In the genomic region with DNA sequence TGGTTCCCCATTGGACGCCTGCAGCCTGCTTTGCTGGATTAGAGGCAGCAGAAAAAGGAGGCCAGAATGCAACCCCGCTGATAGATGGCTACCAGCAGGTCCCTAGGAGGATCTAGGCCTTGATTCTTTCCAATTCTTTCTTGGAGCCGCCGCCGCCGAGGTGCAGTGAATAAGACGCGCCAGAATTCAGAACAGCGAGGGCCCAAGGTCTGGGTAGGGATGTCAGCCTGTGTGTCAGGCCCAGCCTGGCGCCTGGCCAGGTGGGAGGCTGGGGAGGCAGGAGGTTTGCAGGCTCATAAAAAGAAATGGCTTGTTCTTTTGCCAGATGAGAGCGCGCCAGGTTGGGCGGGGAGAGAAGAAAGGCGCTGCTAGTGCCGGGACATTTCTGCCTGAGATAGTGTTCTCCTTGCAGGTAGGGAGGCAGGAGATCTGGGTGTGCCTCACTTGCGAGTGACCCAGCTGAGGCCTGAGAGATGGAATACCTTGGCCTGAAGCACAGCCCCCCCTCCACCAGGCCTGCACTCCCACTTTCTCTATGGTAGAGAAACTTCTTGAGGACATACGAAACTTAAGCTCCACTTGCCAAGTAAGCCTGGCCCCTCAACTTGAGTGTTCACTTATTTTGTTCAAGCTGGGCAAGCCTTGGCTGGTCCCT, we compare ENCODE assay signal across 8 mouse cellular contexts.
A peak's percentile ranks its signal among the peaks of the same experiment; 100 is the strongest.
DNase-seq lines count a peak whose midpoint lies in the region; ATAC-seq and TF ChIP-seq lines count a peak whose summit lies in the region.

No protein-coding gene starts in this region.

- ATAC-seq in hindbrain, embryonic 11.5 days (ENCODE audit: low FRiP score) = no peak
- peak; percentile 53; the same call in 1 of the 2 replicates for ATAC-seq in lung, embryonic 15.5 days (ENCODE audit: borderline replicate concordance, extremely low read depth, low FRiP score, low TSS enrichment)
- no peak for ATAC-seq in stomach, embryonic 15.5 days (ENCODE audit: insufficient read depth, low FRiP score, low read depth)
- no peak for ATAC-seq in granulocyte monocyte progenitor cell, adult 5-6 weeks (replicated peaks; ENCODE audit: poor library complexity, severe bottlenecking)

- no peak for TF ChIP-seq POLR2A in cerebellum, adult 2 months (IDR thresholded peaks at IDR 0.05; ENCODE audit: borderline replicate concordance, insufficient read depth, low read length)
- TF ChIP-seq POLR2A in kidney, adult 2 months (IDR thresholded peaks at IDR 0.05; ENCODE audit: low read depth, low read length) = no peak

- H3K4me3 ChIP-seq in hindbrain, embryonic 11.5 days (ENCODE audit: low read depth, low read length) = no peak overlapping the region
- no peak overlapping the region for H3K4me3 ChIP-seq in hindbrain, embryonic 10.5 days
- H3K4me3 ChIP-seq in cerebellum, adult 2 months (replicated peaks; ENCODE audit: insufficient read depth, low read depth, low read length) = no peak overlapping the region
- no peak overlapping the region for H3K4me3 ChIP-seq in kidney, adult 2 months (ENCODE audit: insufficient read depth, low read depth, low read length)
- no peak overlapping the region for H3K4me3 ChIP-seq in lung, embryonic 15.5 days
- H3K4me3 ChIP-seq in stomach, embryonic 15.5 days (replicated peaks) = no peak overlapping the region

- no peak for TF ChIP-seq CTCF in cerebellum, adult 2 months (IDR thresholded peaks at IDR 0.05; ENCODE audit: borderline replicate concordance, insufficient read depth, low read depth, low read length)
- no peak for TF ChIP-seq CTCF in kidney, adult 2 months (conservative IDR thresholded peaks at IDR 0.05; ENCODE audit: insufficient read depth, insufficient read length, low read depth, low read length)

- H3K27me3 ChIP-seq in hindbrain, embryonic 11.5 days (ENCODE audit: control insufficient read depth, insufficient read depth, low read length) = peaks cover 6% of the 10 kb centered on the region; the same call in 1 of the 2 replicates
- peaks cover 97% of the 10 kb centered on the region for H3K27me3 ChIP-seq in hindbrain, embryonic 10.5 days (ENCODE audit: insufficient read depth, poor library complexity, severe bottlenecking)
- no peaks in the 10 kb centered on the region for H3K27me3 ChIP-seq in cerebellum, adult 2 months (ENCODE audit: control insufficient read depth, insufficient read depth, low read length)
- no peaks in the 10 kb centered on the region for H3K27me3 ChIP-seq in kidney, adult 2 months (replicated peaks; ENCODE audit: control insufficient read depth, insufficient read depth, low read length)
- H3K27me3 ChIP-seq in lung, embryonic 15.5 days = peaks cover 7% of the 10 kb centered on the region; the same call in 1 of the 2 replicates
- 0 out of 2 replicates have a peak, but pooled peaks cover 3% of the 10 kb centered on the region for H3K27me3 ChIP-seq in stomach, embryonic 15.5 days (replicated peaks)

- DNase-seq in hindbrain, embryonic 11.5 days (ENCODE audit: low spot score) = peak; percentile 6
- no peak for DNase-seq in hindbrain, embryonic 10.5 days (ENCODE audit: low spot score)
- DNase-seq in cerebellum, adult 2 months = peak; percentile 80 to 83
- DNase-seq in heart, adult 18-20 months = peak; percentile 79 to 83
- peak; percentile 94 for DNase-seq in kidney, adult 2 months

- H3K4me1 ChIP-seq in hindbrain, embryonic 11.5 days (replicated peaks; ENCODE audit: control insufficient read depth, insufficient read depth, low read length) = 0 out of 2 replicates have a peak, but pooled peaks cover 3% of the 10 kb centered on the region
- H3K4me1 ChIP-seq in hindbrain, embryonic 10.5 days (replicated peaks) = peaks cover 14% of the 10 kb centered on the region
- no peaks in the 10 kb centered on the region; the same call in 1 of the 2 replicates for H3K4me1 ChIP-seq in cerebellum, adult 2 months (ENCODE audit: control insufficient read depth, insufficient read depth, low read length)
- peaks cover 14% of the 10 kb centered on the region; the same call in 1 of the 2 replicates for H3K4me1 ChIP-seq in kidney, adult 2 months (ENCODE audit: control insufficient read depth, insufficient read depth, low read length)
- H3K4me1 ChIP-seq in lung, embryonic 15.5 days = peaks cover 26% of the 10 kb centered on the region
- H3K4me1 ChIP-seq in stomach, embryonic 15.5 days = no peaks in the 10 kb centered on the region; the same call in 1 of the 2 replicates

- no peaks in the 10 kb centered on the region for H3K36me3 ChIP-seq in hindbrain, embryonic 11.5 days (ENCODE audit: control insufficient read depth, insufficient read depth, low read length)
- no peaks in the 10 kb centered on the region for H3K36me3 ChIP-seq in hindbrain, embryonic 10.5 days
- H3K36me3 ChIP-seq in kidney, adult 2 months (ENCODE audit: control insufficient read depth, insufficient read depth, low read length) = no peaks in the 10 kb centered on the region
- no peaks in the 10 kb centered on the region for H3K36me3 ChIP-seq in lung, embryonic 15.5 days
- no peaks in the 10 kb centered on the region for H3K36me3 ChIP-seq in stomach, embryonic 15.5 days

- H3K4me2 ChIP-seq in hindbrain, embryonic 11.5 days (replicated peaks; ENCODE audit: low read depth, low read length) = no peak overlapping the region
- H3K4me2 ChIP-seq in lung, embryonic 15.5 days = no peak overlapping the region
- H3K4me2 ChIP-seq in stomach, embryonic 15.5 days = no peak overlapping the region

- 44% methylated on average over 17 of the region's 17 CpGs for WGBS in hindbrain, embryonic 11.5 days
- 39% methylated on average over 17 of the region's 17 CpGs for WGBS in hindbrain, embryonic 10.5 days
- 24% methylated on average over 17 of the region's 17 CpGs for WGBS in cerebellum, adult 2 months
- 26% methylated on average over 17 of the region's 17 CpGs for WGBS in kidney, adult 2 months
- WGBS in lung, embryonic 15.5 days = 37% methylated on average over 17 of the region's 17 CpGs
- WGBS in stomach, embryonic 15.5 days = 38% methylated on average over 17 of the region's 17 CpGs

- H3K9me3 ChIP-seq in hindbrain, embryonic 11.5 days (ENCODE audit: control insufficient read depth, low read length) = no peaks in the 10 kb centered on the region
- H3K9me3 ChIP-seq in hindbrain, embryonic 10.5 days = no peaks in the 10 kb centered on the region
- no peaks in the 10 kb centered on the region for H3K9me3 ChIP-seq in lung, embryonic 15.5 days
- H3K9me3 ChIP-seq in stomach, embryonic 15.5 days = no peaks in the 10 kb centered on the region

- no peak overlapping the region for H3K27ac ChIP-seq in hindbrain, embryonic 11.5 days (ENCODE audit: low read depth, low read length)
- H3K27ac ChIP-seq in hindbrain, embryonic 10.5 days = no peak overlapping the region
- H3K27ac ChIP-seq in cerebellum, adult 2 months (ENCODE audit: insufficient read depth, low read length) = no peak overlapping the region
- H3K27ac ChIP-seq in kidney, adult 2 months (ENCODE audit: insufficient read depth, low read depth, low read length) = no peak overlapping the region
- peak overlapping the region; percentile 68 for H3K27ac ChIP-seq in lung, embryonic 15.5 days
- H3K27ac ChIP-seq in stomach, embryonic 15.5 days = peak overlapping the region; percentile 69

- no peak overlapping the region for H3K9ac ChIP-seq in hindbrain, embryonic 11.5 days (ENCODE audit: low read depth, low read length)
- no peak overlapping the region for H3K9ac ChIP-seq in lung, embryonic 15.5 days
- no peak overlapping the region for H3K9ac ChIP-seq in stomach, embryonic 15.5 days

Comparison
In these comparisons a context has a peak if more than half of its experiments do, and no peak if none do; other contexts are left out.
1. H3K27ac ChIP-seq: peak in lung, embryonic 15.5 days (single experiment) and stomach, embryonic 15.5 days (single experiment); none in hindbrain, embryonic 11.5 days (single experiment), hindbrain, embryonic 10.5 days (single experiment), cerebellum, adult 2 months (single experiment) and kidney, adult 2 months (single experiment).